Mouse (Mus musculus) v-Abl transformed pro-B cells (cell line): ENCODE measurements around the gene Lrrc8e.

Experiments
- in situ Hi-C, 2 experiments: fragments of 400-800 bp; cut with MboI; formaldehyde crosslinking; loops; one replicate each; pipeline ENCODE4 v1.15.1; 2025; ENCODE audit not compliant: unreplicated experiment in 2 of 2

The Lrrc8e gene

GRCm38 (mm10) chr8:4226739-4227347 is at the start of gene Lrrc8e:
Gene Lrrc8e, plus strand, starts transcription at chr8:4226827.
- in situ Hi-C loops: loop anchor here (25.0 kb wide), 1 partner anchor 715 kb away; the partner anchor contains the start of genes Mcoln1 (in 2 of the 2) and Pnpla6 (in 2 of the 2)

GRCm38 (mm10) chr8:4183409-4183808 is 43.2 kb upstream of the Lrrc8e start:
- in situ Hi-C loops: no loop called here

- in situ Hi-C loops: no loop called here
Measured at GRCm38 (mm10) chr8:4186151-4186550, 40.5 kb upstream of the Lrrc8e start.

DNA sequence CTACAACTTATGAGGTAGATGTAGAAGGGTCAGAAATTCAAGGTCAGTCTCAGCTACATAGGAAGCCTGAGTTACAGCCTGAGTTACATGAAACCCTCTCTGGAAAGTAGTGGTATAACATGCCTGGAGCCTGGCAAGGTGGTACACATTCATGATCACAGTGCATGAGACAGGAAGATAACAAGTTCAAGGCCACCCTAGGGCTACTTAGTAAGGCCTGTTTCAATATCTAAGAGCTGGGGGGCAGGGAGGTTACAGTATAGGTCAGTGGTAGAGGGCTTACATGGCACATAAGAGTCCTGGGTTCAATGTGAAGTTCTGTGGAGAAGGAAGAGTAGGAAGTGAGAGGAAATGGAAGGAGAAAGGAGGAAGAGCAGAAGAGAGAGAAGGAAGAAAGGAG is 38.0 kb upstream of the Lrrc8e start:
- in situ Hi-C loops: no loop called here

- in situ Hi-C loops: no loop called here
Measured at GRCm38 (mm10) chr8:4189031-4189722, 37.5 kb upstream of the Lrrc8e start.

DNA sequence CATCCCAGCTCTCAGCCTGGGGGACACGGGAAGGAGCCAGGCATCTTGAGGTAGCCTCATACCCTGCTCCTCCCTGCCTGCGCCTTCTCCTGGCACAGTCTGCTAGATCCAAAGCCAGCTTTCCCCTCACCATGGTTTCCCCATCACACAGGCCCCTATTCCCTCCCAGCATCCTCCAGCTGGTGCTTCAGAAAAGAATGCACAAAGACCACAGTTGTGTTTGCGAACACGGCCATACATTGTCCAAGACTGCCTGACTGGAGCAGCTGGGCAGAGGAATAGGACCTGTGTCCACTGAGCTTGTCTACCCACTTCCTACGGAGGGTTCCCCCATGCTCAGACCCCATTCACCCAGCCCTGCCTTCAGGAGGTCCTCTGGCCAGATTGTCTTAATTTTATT is 34.3 kb upstream of the Lrrc8e start:
- in situ Hi-C loops: loop anchor here in 1 of 2 experiments (5.0 kb wide), 1 partner anchor 65 kb away; the partner anchor contains the start of gene Ctxn1

- in situ Hi-C loops: loop anchor here in 1 of 2 experiments (5.0 kb wide), 1 partner anchor 64 kb away; the partner anchor contains the start of gene Ctxn1
Measured at GRCm38 (mm10) chr8:4192807-4193587, 33.6 kb upstream of the Lrrc8e start.

DNA sequence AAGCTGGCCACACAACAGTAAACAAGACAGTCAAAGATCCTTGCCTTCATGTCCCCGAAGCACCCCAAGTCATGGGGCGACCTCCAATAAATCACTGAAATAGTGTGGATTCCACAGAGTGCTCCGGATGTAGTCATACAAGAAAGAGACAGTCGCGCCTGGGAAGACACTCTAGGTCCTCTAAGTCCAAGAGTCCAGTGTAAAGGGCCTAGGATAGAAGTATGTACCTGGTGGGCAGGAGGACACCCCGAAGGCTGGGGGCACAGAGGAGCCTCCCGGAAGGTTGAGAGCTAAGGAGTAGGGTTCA is 33.1 kb upstream of the Lrrc8e start:
- in situ Hi-C loops: loop anchor here in 1 of 2 experiments (5.0 kb wide), 1 partner anchor 64 kb away; the partner anchor contains the start of gene Ctxn1

DNA sequence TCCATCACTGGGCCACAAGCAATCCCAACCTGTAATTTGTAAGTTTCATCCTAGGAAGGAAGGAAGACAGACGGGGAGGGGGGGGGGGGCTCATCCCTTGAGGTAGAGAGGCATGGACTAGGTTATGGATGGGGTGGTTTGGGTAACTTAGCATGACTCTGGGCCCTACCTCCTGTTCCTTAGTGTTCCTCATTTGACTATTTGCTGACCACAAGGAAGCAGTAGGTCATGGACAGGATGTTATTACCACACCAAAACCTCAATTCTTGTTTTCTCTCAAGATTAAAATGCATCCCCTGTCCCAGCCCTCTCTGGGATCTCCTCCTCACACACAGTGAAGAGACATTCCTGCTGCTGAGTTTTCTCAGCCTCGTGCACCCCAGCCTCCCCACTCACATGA is 25.3 kb upstream of the Lrrc8e start:
- in situ Hi-C loops: no loop called here

- in situ Hi-C loops: no loop called here
Measured at GRCm38 (mm10) chr8:4205246-4206123, 21.1 kb upstream of the Lrrc8e start.

DNA sequence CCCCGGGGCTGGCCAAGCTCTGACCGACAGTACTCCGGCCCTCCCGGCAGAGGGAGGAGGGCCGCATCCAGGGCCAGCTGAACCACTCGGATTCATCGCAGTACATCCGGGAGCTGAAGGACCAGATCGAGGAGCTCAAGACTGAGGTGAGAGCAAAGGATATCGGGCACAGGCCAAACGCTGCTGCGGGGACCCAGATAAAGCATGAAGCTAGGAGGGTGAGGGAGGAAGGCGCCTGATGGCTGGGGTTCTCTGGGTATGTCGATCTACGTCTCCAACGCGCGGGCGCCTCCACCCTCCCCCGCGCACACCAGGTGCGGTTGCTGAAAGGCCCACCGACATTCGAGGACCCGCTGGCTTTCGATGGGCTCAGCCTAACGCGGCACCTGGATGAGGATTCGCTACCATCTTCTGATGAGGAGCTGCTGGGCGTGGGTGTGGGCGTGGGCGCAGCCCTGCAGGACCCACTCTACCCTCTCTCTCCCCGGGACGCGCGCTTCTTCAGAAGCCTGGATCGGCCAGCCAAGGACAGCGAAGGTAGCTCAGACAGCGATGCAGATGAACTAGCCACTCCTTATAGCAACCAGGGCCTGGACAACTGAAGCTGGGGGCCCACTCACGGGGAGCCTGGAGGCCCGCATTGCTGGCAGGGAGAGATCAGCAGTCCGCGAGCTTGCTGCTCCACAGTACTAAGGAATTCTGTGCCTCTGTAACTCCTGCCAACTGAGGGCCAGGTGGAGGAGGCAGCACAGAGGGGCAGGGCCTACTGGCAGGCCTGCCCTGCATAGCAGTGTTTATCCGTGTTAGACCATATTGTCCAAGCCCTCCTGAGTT is 20.2 kb upstream of the Lrrc8e start:
- in situ Hi-C loops: no loop called here

- in situ Hi-C loops: no loop called here
Measured at GRCm38 (mm10) chr8:4207016-4207350, 19.6 kb upstream of the Lrrc8e start.

- in situ Hi-C loops: no loop called here
Measured at GRCm38 (mm10) chr8:4211097-4211496, 15.5 kb upstream of the Lrrc8e start.

DNA sequence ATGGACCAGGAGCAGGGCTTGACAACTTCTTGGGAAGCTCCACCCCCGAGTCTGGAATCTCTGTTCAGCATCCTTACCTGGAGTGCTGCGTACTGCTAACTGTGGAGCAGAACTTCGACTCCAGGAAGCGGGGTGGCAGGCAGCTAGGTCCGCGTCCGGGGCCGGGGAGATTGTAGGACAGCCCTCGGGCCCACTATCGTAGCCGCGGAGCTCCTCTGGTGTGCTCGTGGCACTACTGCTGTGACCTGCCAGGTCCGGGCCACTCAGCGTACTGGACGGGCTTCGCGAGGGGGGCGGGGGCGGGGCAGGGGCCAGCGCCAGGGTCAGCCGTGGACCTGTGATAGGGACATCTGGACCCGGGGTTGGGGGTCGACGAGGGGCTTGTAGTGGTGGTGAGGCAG is 13.8 kb upstream of the Lrrc8e start:
- in situ Hi-C loops: no loop called here

DNA sequence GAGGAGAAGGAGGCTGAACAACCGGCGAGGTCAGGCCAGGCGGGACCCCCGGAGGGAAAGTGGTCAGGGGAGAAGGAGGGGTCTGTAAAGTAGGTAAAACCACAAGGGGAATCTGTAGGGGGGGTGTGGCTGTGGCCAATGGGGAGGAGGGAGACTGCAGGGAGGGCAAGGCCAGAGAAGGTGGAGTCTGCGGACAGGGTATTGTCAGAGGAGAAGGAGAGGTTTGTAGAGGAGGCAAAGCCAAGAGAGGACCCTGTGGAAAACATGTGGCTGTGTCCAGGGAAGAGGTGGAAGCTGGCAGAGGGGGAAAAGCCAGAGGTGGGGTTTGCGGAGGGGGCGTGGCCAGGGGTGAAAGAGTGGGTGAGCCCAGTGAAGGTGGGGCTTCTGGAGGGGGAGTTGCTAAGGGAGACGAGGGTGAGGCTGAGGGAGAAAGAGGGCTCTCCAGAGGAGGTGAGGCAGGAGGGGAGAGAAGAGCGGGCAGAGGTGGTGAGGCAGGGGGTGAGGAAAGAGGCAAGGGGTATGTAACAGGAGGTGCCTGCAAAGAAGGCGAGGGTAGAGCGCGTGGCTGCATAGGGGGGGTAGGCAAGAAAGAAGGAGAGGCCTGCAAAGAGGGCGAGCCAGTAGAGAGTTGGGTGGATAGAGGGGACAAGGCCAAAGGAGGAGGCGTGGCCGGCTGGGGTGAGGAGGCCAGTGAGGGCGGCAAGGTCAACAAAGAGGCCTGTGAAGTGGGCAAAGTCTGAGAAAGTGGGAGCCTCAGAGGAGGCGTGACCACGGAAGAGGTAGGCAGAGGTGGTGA is 13.2 kb upstream of the Lrrc8e start:
- in situ Hi-C loops: no loop called here

DNA sequence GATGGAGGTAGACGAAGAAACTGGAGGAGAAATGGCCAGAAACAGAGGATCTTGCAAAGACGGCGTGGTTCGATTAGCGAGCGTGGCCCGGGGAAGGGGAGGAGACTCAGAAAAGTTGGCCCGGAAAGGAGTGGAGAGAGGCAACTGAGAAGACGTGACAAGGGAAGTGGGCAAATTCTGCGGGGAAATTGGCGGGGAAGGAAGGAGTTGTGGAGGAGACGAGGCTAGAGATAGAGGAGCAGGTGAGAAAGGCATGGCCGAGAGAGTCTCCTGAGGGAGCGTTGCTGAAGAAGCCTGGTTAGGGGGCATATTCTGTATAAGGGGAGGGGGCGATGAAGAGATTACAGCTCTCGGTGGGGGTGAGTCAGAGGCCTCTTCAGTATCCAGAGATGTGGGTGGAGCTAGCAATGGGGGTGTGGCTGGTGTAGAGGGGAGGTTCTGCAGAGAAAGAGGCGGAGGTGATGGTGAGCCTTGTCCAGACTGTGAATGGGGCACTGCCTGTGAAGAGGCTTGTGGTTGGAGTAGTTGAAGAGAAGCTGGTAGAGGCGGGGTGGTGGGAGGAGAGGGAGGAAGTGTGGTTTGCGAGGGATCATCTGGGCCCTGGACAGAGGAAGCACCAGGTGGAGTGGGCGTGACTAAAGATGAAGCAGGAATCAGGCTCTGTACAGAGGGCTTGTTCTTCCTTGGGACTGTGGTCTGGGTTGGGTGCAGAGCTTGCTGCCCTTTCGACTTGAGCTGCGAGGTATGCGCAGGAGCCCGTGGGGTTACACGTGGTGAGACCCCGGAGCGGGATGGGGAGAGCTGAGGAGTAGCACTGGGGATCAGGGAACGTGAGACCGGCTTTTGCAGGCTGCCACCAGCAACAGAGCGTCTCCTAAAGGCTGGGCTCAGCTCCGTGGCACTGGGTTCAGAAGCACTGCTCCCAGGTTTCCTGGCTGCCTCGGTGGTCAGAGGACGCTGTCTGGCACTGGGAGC is 12.3 kb upstream of the Lrrc8e start:
- in situ Hi-C loops: no loop called here

- in situ Hi-C loops: no loop called here
Measured at GRCm38 (mm10) chr8:4216296-4216695, 10.3 kb upstream of the Lrrc8e start.
